Mouse (Mus musculus): Measurements from ENCODE around the gene Stox2. TPM values are rescaled to one million over a fixed set of nuclear protein-coding genes. Genes with fewer than 3 reads are reported as not detected.

Gene Stox2
- total RNA-seq, 2 experiments from 2014 or later = 84.8 to 87.1 TPM

DNA sequence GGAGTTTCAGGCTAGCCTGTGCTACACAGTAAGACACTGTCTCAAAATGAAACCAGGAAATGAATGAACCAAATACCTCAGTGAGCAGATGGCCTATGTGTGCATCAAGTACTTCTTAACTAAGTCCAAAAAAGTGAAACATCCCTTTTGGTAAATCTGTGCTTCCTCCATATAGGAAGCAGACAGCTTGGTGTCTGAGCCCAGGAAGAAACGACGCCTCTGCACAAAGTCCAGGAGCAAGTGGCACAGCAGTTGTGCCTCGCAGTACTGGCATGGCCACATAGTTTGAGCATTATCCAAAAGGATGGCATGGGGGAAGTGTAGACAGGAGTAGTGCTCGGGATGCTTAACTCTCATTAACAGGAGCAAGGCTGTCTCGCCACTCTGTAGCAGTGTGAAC lies 140.3 kb downstream of the Stox2 start:
- peak in 1 of 2 experiments; percentile 22 for DNase-seq (ENCODE audit: low spot score in 2 of 2)

DNA sequence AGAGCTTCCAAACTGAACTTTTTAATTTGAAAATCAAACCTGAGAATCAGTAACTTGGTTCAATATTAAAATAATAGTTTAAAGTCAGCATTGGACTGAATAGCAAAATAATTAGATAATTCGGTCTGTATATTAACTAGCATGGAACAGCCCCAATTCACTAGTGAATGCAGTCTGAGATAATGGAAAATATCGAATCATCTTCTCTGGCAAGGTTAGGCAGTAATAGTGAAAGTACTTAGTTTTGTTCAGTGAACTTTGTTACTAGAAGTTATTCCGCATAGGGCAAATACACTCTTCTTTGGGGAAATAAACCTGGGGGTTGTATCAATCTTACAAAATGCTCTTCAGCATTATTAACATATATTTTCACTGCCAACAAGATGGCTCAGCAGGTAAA lies 147.7 kb downstream of the Stox2 start:
- DNase-seq (ENCODE audit: low spot score in 2 of 2) = no peak

DNA sequence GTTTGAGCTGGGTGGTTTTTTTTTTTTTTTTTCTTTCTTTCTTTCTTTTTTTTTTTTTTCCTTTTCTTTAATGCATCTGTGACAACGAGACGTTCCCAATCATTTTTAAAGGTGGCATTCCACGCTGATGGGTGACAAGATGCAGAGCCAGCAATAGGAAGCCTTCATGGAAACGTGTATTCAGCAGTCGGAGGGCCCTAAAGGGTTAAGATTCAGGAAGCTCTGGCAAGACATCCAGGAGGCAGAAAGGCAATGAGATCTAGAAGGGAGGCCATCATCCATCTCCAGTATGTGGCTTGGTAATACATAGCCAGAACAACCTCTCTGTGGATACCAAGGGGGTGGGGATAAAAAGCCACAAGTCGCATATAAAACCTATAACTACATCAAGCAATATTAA lies 156.5 kb downstream of the Stox2 start:
- DNase-seq (ENCODE audit: low spot score in 2 of 2) = no peak

DNA sequence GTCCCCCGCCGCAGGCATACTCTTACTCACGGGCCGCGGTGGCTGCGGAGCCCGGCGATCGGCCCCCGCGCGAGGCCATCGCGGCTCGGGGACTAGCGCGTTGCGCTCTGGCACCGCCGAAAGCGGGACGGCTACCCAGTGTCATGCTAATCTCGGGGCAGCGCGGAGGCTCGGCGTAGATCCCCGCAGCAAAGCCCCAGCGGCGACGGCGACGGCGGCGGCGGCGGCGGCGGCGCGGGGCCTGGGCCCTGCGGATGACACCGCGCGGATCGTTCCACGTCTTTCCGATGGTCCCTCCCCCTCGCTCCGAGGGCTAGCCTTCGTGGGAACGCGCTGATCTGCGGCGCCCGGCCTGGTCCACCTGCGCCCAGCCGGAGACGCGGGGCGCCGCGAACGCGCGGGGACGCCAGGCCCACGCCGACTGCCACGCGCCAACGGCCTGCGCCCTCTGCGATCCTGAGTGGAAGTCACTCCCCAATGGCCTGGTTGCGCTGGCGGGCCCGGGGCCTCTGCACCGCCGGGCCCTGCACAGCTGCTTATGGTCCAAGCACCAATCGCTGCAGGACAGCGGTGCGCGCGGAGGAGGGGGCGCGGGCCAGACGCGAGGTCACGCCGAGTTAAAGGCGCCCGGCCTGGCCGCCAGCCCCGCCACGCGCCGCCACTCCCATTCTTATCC lies 157.2 kb downstream of the Stox2 start:
- peak; percentile 51 to 74 for DNase-seq (ENCODE audit: low spot score in 2 of 2)

DNA sequence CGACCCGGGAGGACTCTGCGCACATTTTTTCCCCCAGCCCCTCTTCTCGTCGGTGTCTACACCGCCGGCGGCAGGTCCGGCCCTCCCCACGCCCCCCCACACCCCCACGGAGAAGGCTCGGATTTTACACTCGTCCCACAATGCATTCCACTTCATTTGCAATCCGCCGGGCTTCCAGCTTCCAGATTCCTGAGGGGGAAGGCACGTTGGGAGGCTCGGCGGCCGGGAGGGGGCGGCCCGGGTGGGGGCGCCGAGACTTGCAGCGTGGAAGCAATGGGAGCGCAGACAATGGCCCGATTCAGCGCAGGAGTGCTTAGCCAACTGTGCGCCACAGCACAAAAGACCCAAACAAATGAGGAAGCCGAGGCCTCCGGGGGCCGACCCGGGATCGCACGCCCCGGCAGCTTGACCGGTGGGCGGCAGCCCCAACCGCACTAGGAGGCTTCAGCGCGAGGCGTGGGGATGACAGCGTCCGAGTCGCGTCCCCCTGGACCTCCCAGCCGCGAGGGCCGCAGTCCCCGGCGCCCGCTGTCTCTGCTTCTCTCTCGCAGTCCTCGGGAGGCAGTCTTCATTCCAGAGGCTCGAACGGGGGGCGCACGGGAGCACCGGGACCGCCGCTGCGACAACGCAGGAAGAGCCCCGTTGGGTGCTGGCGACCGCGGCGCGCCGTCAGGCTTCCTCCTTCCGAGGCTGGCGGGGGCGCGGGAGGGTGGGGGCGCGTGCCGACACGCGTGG lies 157.9 kb downstream of the Stox2 start:
- DNase-seq (ENCODE audit: low spot score in 2 of 2) = peak; percentile 64 to 84

DNA sequence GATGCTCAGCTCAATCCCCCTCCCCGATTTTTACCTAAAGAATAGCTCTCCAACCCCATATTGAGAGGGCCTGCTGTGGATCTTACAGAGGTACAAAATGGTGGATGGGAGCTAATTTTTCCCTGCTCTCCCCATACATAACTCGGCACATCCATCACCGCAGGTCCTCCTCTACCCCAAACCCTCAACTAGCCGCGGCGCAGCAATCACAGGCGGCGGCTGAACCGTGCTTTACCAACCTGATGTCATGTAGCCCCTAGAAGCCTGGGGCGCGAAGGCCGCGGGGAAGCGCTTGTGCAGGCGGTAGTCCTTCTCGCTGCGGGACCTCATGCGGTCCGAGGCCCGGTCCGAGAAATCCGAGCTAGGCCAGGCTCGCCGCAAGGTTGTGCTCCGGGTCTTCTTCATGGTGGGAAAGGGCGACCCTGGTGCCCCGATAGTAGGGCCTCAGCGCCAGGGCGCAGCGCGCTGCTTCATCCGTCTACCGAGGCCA lies 158.5 kb downstream of the Stox2 start:
- DNase-seq (ENCODE audit: low spot score in 2 of 2) = peak in 1 of 2 experiments; percentile 45

DNA sequence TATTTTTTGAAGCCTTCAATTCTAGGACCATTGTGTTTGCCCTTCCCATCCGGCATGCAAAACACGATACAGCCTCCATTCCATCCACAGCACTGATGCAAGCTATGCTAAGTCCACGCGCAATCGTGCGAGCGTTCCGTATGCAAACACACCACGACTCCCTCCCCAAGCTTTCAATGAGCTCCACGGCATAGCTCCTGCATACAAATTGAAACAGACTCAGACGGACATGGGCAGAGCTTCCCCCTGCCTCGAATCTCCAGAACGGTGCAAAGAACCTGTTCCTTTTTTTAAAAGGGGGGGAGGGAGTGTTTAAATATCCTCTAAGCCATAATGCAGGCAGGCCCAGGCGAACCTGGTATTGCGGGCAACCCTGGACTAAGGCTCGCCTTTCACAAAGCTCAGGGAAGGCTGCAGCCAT lies 159.0 kb downstream of the Stox2 start:
- DNase-seq (ENCODE audit: low spot score in 2 of 2) = peak in 1 of 2 experiments; percentile 48

DNA sequence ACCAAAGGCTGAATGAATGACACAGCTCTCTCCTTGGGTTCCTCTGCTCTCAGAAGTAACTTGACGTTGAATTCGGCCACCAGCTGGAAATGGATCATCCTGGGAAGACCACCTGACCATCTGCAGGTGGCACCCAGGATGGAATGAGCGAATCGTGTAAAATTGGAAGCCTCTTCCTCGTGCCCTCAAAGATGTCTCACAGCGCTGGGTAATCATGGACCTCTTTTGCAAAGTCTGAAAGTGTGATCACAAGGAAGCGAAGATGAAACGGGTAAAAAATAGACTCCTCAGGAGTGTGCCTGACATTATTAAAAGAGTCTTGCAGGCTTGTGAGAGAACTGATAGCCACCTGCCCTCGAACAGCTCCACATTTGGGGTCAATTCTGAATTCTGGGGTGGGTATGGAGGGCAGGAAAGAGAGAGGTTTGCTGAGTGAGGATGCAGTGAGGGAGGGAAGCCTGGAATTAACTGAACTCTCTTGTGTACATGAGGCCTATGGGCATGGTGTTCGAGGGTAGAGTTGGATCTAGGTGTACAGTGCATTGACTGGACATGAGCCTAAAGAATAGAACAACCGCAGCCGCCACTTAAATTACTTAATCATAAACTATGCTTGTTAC lies 160.0 kb downstream of the Stox2 start:
- no peak for DNase-seq (ENCODE audit: low spot score in 2 of 2)

DNA sequence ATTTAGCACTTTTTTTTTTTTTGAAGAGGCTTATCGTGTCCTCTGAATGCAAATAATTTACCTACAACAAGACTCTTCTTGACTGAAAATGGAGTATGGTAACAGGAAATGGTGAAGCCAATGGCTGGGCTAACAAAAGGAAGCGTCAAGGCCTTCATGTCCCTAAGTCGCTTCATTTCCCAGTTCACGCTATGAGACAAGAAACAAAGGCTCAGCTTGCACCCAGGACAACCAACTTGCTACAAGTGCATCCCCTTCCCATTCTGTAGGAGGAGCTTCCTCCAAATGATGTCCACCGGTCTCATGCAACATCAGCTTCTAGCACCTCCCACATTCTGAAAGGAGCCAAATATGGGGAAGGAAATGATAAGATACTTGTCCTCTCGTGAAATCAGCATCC lies 160.7 kb downstream of the Stox2 start:
- no peak for DNase-seq (ENCODE audit: low spot score in 2 of 2)

DNA sequence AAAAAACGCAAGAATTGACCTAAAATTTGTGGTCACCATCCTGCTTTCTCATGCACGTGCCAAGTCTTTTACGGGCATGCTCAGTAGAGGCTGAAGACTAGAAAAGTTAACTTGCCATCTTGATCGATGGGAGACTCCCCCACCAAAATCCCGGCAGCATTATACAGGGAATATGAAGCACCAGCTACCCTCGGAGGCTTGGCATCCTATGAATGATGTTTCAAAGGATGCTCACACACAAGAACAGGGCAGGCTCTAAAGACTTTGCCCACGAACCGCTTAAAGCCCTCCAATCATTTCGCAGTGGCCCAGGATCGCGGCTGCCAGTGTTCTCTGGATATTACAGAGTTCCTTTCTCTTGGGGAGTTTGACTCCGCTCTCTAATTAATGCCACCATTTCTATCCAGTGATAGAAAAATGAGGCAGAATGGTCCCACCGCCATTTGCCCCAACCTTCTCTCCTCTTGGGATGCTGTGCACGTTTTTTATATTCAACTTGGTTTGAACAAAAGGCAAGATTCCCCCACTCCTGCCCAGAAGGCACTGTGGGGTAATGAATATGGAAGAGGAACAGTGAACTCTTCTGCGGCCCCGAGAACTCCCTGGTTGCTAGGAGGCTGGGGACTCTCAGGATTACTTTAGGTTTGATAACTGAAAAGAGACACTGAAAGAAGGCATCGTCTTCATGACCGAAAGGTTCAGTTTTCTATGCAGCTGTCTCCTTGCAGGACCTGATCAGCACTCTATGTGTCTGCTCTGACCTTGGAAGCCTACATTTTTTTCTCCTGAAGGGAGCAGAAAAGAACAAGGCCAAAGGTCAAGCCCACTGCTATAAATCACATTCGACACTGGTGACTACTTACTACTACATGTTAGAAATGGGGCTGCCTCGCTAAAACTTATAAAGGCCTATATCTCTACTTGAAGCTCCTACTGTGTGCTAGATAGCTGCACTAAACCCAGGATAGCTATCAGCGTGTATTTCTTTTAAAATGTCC lies 161.5 kb downstream of the Stox2 start:
- DNase-seq (ENCODE audit: low spot score in 2 of 2) = no peak

DNA sequence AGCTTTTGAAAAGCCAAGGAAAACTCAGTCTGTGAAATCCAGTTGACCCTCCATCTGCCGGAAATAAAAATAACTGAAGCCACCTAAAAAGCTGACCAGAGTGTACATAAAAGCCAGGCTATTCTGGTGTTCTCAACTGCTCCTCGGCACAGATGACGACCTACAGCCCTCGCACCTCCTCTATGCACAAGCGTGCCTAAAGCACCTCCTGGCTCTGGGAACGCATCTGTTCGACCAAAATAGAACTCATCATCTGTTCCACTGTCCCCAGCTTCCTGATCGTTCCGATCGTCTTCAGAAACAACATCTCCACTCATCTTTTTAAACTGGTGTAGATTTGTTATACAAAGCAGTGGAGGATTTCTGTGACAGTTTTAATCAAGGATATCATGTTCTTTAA lies 166.3 kb downstream of the Stox2 start:
- DNase-seq (ENCODE audit: low spot score in 2 of 2) = peak in 1 of 2 experiments; percentile 17

DNA sequence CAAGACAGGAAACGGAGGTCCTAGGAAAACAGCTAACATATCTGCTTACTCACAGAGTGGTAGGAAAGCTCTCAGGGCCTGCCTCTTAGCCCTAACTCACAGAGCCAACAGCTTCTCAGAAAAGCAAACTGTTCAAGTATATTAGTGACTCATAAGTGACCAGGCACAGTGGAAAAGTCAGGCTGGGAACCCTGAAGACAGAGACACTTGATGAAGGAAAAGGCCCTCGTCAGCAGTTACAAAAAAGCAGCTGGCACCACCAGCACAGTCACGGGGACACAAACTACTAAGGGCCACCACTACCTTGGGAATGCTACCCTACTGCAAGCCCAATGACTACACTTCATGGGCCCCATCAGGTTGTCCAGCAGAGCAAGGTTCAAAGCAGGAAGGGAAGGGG lies 168.0 kb downstream of the Stox2 start:
- DNase-seq (ENCODE audit: low spot score in 2 of 2) = no peak

DNA sequence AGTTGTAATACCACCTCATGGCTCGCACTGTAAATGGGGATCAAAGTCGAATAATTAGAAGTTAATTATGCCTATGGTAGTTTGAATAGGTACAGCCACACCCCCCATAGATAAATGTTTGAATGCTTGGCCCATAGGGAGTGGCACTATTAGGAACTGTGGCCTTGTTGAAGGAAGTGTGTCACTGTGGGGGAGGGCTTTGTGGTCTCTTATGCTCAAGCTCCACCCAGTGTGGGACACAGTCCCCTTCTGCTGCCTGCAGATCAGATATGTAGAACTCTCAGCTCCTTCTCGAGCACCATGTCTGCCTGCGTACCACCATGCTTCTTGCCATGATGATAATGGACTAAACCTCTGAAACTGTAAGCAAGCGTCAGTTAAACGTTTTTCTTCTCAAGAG lies 177.2 kb downstream of the Stox2 start:
- DNase-seq (ENCODE audit: low spot score in 2 of 2) = no peak

DNA sequence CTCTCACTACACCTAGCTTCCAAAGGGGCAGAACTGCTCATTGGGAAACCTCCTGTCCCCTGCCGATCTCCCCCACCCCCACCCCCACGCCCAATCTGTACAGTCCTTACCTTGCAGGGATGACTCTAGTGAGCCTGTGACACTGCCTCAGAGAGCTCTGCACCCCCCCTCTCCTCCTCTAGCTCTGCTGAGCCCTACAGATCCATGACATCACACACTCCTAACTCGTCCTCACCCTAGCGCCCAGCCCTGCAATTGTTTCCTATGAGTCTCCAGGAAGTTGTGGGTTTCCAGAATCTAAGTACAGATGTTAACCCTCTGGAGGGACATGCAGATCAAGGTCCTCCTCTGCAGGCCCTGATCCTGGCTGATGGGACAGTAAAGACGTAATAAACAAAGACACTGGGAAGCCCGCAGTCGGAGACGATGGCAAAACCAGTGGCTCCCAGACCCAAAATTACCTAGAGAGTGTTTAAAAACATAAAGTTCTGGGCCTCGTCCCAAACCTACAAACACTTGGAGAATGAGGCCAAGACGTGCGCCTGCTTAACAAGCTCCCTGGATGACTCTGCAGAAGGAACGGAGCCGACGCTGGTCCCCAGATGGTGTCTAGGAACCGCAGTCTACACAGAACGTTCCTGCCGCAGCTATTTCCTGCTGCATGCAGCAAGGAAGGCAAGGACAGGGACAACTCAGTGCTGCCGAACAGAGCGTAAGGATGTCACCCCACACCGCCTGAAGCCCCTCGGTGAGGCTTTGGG lies 177.9 kb downstream of the Stox2 start:
- DNase-seq (ENCODE audit: low spot score in 2 of 2) = peak; percentile 55 to 76

DNA sequence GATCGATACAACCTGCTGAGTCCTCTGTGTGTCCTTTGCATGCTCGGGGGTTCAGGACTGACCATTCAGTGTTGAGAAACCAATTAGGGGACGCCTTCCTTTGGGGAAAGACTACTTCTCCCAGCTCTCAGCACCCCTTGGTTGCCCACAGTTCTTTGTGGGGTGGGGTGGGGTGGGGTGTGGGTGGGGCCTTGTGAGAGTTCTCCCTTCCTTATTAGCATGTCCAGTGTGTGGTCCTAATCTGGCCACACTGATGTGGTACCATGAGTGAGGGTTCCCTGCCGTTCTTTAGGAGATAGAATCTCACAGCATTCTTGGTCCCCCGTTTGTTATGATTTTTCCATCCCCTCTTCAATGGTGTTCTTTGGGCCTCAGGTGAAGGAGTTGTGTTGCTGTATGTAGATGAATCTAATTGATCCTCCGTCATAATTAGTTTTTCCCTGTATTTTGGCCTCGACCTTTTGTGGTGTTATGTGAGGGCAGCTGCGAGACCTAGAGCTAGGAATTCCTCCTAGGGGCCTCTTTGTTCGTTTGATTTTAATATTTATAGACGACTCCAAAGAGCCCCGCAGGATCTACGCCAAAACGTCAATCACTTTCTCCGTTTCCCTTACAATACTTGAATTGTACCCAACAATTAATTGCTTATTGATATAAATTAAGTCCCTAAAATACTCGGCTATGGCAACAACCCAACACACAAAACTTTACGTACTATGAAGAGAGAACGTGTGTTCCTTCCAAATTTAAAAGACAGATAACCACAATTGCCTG lies 182.9 kb downstream of the Stox2 start:
- no peak for DNase-seq (ENCODE audit: low spot score in 2 of 2)

DNA sequence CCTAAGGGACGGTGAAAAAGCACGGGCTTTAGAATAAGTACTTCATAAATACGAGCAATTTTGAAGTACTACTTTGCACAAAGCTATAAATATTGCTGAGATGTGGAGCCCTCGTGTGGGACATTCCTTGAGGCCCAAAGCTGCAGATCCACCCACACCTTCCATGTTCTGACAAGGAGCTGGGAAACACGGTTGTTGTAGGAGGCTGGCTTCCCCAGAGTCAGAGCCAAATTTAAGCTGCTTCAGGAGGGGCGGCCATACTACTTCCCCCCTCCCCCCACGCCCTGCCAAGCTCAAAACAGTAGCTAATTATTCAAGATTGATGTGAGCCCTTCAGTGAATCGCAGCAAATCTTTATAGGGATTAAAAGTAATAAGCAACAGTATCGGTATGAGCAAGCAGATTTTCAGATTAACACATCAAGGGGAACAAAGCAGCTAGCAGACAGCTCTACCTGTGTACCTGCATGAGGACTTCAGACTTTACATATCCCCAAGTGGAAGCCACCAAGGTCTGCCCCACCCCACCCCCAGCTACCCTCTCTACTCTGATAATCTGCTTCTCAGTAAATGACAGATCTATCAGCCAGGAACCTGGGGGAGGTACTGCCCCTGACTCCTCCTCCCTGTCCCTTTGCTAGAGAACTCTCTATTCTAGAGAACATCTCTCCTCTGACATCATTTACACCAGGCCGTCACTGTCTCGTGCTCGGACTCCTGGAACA lies 185.2 kb downstream of the Stox2 start:
- peak in 1 of 2 experiments; percentile 44 for DNase-seq (ENCODE audit: low spot score in 2 of 2)

DNA sequence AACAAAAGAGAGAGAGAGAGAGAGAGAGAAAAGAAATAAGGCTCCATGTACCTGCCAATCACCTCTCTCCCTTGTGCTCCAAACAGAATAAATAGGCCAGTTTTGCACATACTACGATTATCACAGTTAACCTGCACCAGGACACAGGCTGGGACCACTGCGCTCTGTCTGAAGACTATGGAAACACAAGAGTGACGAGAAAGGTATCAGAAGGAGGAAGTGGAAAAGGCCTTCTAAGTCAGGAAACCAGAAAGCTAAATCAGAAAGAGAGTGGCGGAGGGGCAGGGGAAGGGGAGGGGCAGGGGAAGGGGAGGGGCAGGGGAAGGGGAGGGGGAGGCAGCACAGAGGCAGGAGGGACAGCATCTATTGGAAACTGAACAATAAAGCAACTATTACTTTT lies 195.3 kb downstream of the Stox2 start:
- no peak for DNase-seq (ENCODE audit: low spot score in 2 of 2)

DNA sequence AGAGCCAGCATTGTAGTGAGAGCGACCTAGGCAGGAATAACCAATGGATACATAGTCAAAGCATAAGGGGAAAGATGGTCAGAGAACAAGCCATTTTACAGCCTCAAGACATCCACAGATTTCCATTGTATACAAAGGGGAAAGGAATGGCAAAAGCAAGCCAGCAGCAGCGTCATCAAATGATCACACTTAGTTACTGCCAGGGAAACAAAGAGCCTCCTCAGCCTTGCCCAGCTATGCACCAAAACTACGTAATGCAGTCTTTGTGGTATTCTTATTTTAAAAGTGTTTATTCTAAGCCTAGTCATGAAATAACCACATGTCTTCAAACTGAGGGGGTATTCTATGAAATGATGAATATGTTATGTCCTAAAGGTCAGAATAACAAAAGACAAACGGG lies 201.0 kb downstream of the Stox2 start:
- no peak for DNase-seq (ENCODE audit: low spot score in 2 of 2)

DNA sequence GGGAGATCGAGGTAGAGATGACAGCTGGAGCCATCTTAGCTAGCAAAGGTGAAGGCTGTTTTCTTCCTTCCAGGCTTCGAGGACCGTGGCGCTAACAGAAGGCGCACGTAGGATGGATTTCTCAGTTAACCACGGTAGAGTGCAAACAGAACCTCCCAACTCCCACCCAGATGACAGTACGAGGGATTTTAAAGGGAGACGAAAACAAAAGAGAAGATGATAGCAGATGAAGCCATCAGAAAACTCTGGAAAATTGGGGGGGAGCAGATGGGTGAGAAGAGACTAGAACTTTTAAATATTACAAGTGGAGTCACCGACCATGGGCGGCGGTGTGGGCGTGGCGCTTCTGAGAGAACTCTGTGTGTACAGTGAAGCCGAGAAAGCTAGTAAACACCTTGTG lies 202.0 kb downstream of the Stox2 start:
- DNase-seq (ENCODE audit: low spot score in 2 of 2) = peak; percentile 45 to 81

All from layer of hippocampus, adult 18-20 months (tissue).